ENCODE assay signal across 8 mouse cellular contexts in the genomic region with DNA sequence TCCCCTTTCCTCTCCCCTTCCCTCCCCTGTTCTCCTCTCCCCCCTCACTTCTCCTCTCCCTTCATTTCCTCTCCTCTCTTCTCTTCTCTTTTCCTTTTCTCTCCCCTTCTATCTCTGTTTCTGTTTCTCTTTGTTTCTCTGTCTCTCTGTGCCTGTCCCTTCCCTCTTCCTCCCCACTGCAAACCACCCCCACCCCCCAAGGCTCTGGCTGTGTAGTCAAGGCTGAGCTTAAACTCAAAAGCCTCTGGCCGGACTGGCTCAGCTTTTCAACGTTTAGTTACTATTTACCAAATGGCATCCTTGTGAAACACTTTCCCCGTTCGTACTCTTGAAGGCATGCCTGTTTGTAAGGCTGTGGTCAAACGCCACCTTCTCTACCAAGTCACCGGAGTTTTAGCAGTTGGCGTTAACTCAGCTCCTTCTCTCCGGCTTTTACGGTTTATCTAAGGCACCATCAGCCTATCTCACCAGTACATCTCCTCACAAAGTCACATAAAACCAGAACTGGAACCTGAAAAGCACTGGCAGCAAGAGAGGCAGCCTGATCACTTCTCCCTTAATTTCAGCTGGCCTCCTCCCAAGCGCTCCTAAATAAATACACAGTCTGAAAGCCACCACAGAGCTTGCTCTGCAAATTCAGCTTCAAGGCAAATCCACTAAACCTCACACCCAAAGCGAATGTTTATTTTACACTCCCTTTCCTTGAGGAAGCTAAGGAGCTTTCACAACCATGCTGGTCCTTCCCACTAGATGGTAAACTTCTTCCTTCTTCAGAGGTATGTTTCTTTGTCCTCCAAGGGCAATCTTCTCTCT. TPM values are rescaled to one million over a fixed set of nuclear protein-coding genes. Genes with fewer than 3 reads are reported as not detected.
DNase-seq lines count a peak whose midpoint lies in the region; ATAC-seq and TF ChIP-seq lines count a peak whose summit lies in the region.

No protein-coding gene starts in this region.

- no peak overlapping the region for H3K27ac ChIP-seq in forebrain, postnatal 0 days (ENCODE audit: low read depth, low read length)
- H3K27ac ChIP-seq in forebrain, embryonic 13.5 days: no peak overlapping the region
- H3K27ac ChIP-seq in intestine, embryonic 16.5 days (ENCODE audit: low read length): no peak overlapping the region
- no peak overlapping the region for H3K27ac ChIP-seq in liver, embryonic 13.5 days

- WGBS in forebrain, postnatal 0 days: 46% methylated on average over 11 of the region's 11 CpGs
- WGBS in forebrain, embryonic 13.5 days: 54% methylated on average over 11 of the region's 11 CpGs
- 19% methylated on average over 11 of the region's 11 CpGs for WGBS in intestine, embryonic 16.5 days
- 13% methylated on average over 11 of the region's 11 CpGs for WGBS in liver, embryonic 13.5 days (ENCODE audit: insufficient replicate concordance)

- 0 out of 2 replicates have a peak overlapping the region, but pooled peaks have one; percentile 17 for H3K4me2 ChIP-seq in forebrain, postnatal 0 days (ENCODE audit: low read depth)
- H3K4me2 ChIP-seq in forebrain, embryonic 13.5 days: no peak overlapping the region
- peak overlapping the region; percentile 28; the same call in 1 of the 2 replicates for H3K4me2 ChIP-seq in intestine, embryonic 16.5 days (ENCODE audit: low read depth, low read length)
- peak overlapping the region; percentile 5; the same call in 1 of the 2 replicates for H3K4me2 ChIP-seq in liver, embryonic 13.5 days

- intact Hi-C loops in gastrocnemius, postnatal 36 days (cut with DNase I): no loop called here

- DNase-seq in forebrain, postnatal 0 days: peak; percentile 43
- DNase-seq in brain, adult 2 months (ENCODE audit: low read depth, low spot score): peak; percentile 15
- no peak for DNase-seq in liver, embryonic 13.5 days
- DNase-seq in yolk sac, embryonic 10.5 days (ENCODE audit: low spot score): peak; percentile 15
- no peak for DNase-seq in cerebellum, postnatal 10 days
- DNase-seq in gastrocnemius, postnatal 36 days: no peak

- no peaks in the 10 kb centered on the region for H3K36me3 ChIP-seq in forebrain, postnatal 0 days (ENCODE audit: insufficient read depth)
- no peaks in the 10 kb centered on the region for H3K36me3 ChIP-seq in forebrain, embryonic 13.5 days (ENCODE audit: poor library complexity, severe bottlenecking)
- no peaks in the 10 kb centered on the region for H3K36me3 ChIP-seq in intestine, embryonic 16.5 days (ENCODE audit: control insufficient read depth, insufficient read depth, low read length)
- H3K36me3 ChIP-seq in liver, embryonic 13.5 days: no peaks in the 10 kb centered on the region

- no peak overlapping the region for H3K9ac ChIP-seq in forebrain, postnatal 0 days
- H3K9ac ChIP-seq in forebrain, embryonic 13.5 days: no peak overlapping the region
- no peak overlapping the region for H3K9ac ChIP-seq in intestine, embryonic 16.5 days (ENCODE audit: low read depth, low read length)
- H3K9ac ChIP-seq in liver, embryonic 13.5 days: no peak overlapping the region

- TF ChIP-seq CTCF in forebrain, postnatal 0 days (IDR thresholded peaks at IDR 0.05; ENCODE audit: low read depth): no peak

- H3K27me3 ChIP-seq in forebrain, postnatal 0 days (ENCODE audit: insufficient read depth, low read length): no peaks in the 10 kb centered on the region
- no peaks in the 10 kb centered on the region for H3K27me3 ChIP-seq in forebrain, embryonic 13.5 days
- H3K27me3 ChIP-seq in intestine, embryonic 16.5 days (replicated peaks; ENCODE audit: control insufficient read depth, insufficient read depth, low read length): no peaks in the 10 kb centered on the region
- H3K27me3 ChIP-seq in liver, embryonic 13.5 days: no peaks in the 10 kb centered on the region

- no peaks in the 10 kb centered on the region for H3K9me3 ChIP-seq in forebrain, postnatal 0 days (ENCODE audit: low read length)
- no peaks in the 10 kb centered on the region for H3K9me3 ChIP-seq in forebrain, embryonic 13.5 days (replicated peaks)
- no peaks in the 10 kb centered on the region for H3K9me3 ChIP-seq in intestine, embryonic 16.5 days (ENCODE audit: control insufficient read depth, low read length)
- H3K9me3 ChIP-seq in liver, embryonic 13.5 days (replicated peaks): no peaks in the 10 kb centered on the region

- ATAC-seq in forebrain, postnatal 0 days: no peak
- no peak for ATAC-seq in forebrain, embryonic 13.5 days
- ATAC-seq in intestine, embryonic 16.5 days: no peak
- ATAC-seq in liver, embryonic 13.5 days (ENCODE audit: low read depth): no peak

- no peak overlapping the region for H3K4me3 ChIP-seq in forebrain, postnatal 0 days (ENCODE audit: low read depth, low read length)
- no peak overlapping the region for H3K4me3 ChIP-seq in forebrain, embryonic 13.5 days
- H3K4me3 ChIP-seq in intestine, embryonic 16.5 days (ENCODE audit: low read length): no peak overlapping the region
- H3K4me3 ChIP-seq in liver, embryonic 13.5 days (replicated peaks): no peak overlapping the region

- H3K4me1 ChIP-seq in forebrain, postnatal 0 days (ENCODE audit: insufficient read depth): no peaks in the 10 kb centered on the region
- no peaks in the 10 kb centered on the region for H3K4me1 ChIP-seq in forebrain, embryonic 13.5 days
- H3K4me1 ChIP-seq in intestine, embryonic 16.5 days (ENCODE audit: control insufficient read depth, insufficient read depth, low read length): peaks cover 3% of the 10 kb centered on the region; the same call in 1 of the 2 replicates
- H3K4me1 ChIP-seq in liver, embryonic 13.5 days (replicated peaks): no peaks in the 10 kb centered on the region

RNA-seq across cellular contexts. Expression of a gene that starts 19.4 kb away (rescaled TPM):
- total RNA-seq in forebrain, postnatal 0 days (2014; rRNA removed): 0.29 TPM in 1 of 2 replicates, not detected in the other
- not detected in 2 replicates for polyA plus RNA-seq in forebrain, postnatal 0 days (2015; fragmentation: Nextera tagmentation; extraction: Ambion mirVana)
- polyA plus RNA-seq in forebrain, embryonic 13.5 days (2015; fragmentation: Nextera tagmentation; extraction: Ambion mirVana): not detected in 2 replicates
- not detected in 2 replicates for polyA plus RNA-seq in intestine, embryonic 16.5 days (2015; fragmentation: Nextera tagmentation; extraction: Ambion mirVana)
- polyA plus RNA-seq in liver, embryonic 13.5 days (2015; fragmentation: Nextera tagmentation; extraction: Ambion mirVana): not detected in 2 replicates
- total RNA-seq in gastrocnemius, postnatal 36 days (2021): not detected

Comparison
In these comparisons a context has a peak if more than half of its experiments do, and no peak if none do; other contexts are left out.
1. DNase-seq: peak in forebrain, postnatal 0 days (single experiment), brain, adult 2 months (single experiment) and yolk sac, embryonic 10.5 days (single experiment); none in liver, embryonic 13.5 days (single experiment), cerebellum, postnatal 10 days (0 of 2) and gastrocnemius, postnatal 36 days (0 of 2).